Mouse (Mus musculus) thymus, adult 2 months (tissue): ENCODE measurements around the gene Zfp420.

Experiments
- CTCF ChIP-seq: fragments of 200-500 bp; IDR thresholded peaks from 2 replicates; pipeline ENCODE4 v1.5.1; 2012; ENCODE audit warnings: mild to moderate bottlenecking, control low read depth, low read length, moderate library complexity, borderline replicate concordance; ENCODE audit not compliant: control insufficient read depth, poor library complexity, insufficient read depth; ENCODE audit errors: extremely low read depth
- POLR2A ChIP-seq: fragments of 200-500 bp; IDR thresholded peaks from 2 replicates; pipeline ENCODE4 v1.6.1; 2012; ENCODE audit warnings: mild to moderate bottlenecking, low read length, control low read depth, moderate library complexity; ENCODE audit not compliant: control insufficient read depth, poor library complexity, insufficient read depth; ENCODE audit errors: extremely low read depth

GRCm38 (mm10) chr7:29910252-29910651 is 50.5 kb downstream of the Zfp420 start:
- TF ChIP-seq CTCF (no peak), POLR2A (no peak)
